Mouse (Mus musculus): ENCODE data around the gene Zfp946.
A peak's percentile ranks its signal among the peaks of the same experiment; 100 is the strongest.

Zfp946 gene

DNA sequence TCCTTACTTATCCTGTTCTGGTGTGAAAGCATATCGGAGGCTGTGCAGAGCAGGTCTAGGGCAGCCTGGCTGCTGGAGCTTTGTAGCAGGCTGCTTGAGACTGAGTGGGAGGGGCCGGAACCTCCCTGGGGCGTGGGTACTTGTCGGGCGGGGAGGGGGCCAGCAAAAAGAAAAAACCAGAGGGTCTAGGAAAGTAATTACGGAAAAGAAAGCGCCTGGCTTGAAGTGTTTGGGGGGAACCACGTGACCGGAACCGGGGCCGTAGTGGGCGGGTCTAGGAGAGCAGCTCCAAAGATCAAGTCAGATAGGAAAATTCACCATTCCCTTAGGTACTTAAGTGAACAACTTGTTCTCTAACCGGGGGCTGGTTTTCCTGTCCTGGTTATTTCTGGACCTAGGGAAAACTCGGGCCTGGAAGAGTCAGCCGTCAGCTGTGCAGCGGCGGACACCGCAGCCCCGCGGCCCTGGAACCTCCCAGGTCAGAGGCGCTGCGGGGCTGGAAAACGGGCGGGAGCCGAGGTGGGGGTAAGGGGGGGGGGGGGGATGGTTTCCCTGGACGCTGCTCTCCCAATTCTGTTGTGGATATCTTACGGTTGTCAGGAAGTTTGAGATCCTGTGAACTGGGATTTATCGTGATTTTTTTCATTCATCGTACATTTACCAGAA lies at the start of gene Zfp946:
Gene Zfp946, plus strand, starts transcription at position 271 of the 666 bp plus-strand sequence.
- DNase-seq (ENCODE audit: low spot score in 2 of 2) = peak; percentile 55 to 70

DNA sequence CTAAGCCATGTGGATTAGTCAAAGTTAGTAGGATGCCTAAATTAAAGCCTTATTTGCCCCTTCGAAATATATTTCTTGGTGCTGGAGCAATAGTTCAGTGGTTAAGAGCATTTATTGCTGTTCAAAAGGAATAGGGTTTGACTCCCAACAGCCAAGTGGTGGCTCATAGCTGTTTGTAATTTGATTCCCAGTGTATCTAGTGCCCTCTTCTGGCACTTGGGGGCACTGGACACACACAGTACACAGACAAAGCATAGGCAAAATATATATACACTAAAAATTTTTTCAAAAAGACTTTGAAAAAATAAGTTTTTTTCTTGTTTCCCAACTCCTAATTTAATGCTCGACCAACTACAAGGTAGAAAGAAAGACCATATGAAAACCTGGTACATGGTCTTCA lies 13.3 kb upstream of the Zfp946 start:
- no peak for DNase-seq (ENCODE audit: low spot score in 2 of 2)

DNA sequence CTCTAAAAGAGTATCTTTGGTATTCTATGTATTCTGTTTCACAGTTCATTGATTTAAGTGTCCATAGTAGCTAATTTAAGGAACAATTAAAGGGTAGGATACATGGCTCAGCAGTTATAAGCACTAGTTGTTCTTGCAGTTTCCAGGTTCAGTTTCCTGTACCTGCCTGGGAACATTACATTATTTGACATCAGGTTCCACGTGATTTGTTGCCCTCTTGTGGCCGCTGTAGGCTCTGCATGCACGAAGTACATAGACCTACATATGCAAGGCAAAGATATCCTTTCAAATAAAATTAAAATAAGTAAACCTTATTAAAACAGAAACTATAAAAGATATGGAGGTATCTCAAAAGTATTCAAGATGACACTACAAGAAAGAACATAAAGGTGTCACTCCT lies 6.5 kb upstream of the Zfp946 start:
- peak; percentile 9 to 18 for DNase-seq (ENCODE audit: low spot score in 2 of 2)

DNA sequence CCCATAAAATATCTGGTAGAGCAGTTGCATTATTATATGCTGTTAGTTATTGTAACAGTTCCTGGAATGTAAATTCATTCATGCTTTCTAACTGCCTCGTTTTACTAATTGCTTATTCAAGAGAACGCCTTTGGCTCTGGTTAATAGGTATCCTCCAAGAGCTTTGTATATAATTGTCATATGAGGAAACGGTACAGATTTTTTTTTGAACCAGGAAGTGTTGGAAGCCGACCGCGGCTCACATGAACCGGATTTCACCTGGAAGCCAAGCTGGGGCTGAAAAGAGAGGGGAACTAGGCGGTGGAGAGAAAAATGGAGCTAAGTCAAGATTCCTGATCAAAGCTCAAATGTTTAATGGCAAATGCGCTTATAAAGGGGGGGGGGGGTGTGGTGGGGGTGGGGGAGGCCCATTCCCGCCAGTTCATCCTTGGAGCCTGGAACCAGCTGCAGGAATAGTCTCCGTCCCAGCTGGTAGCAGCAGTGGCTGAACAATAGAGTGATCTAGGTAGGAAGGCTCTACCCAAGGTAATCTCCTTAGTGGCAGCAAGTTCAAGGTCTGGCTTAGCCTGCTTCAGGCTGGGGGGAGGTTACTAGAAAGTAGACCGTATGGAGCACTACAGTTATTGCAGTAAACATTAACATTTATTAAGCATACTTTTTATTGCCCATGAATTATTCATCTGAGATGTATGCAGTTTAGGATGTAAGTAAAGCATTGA lies 773 bp downstream of the Zfp946 start:
- DNase-seq (ENCODE audit: low spot score in 2 of 2) = no peak

DNA sequence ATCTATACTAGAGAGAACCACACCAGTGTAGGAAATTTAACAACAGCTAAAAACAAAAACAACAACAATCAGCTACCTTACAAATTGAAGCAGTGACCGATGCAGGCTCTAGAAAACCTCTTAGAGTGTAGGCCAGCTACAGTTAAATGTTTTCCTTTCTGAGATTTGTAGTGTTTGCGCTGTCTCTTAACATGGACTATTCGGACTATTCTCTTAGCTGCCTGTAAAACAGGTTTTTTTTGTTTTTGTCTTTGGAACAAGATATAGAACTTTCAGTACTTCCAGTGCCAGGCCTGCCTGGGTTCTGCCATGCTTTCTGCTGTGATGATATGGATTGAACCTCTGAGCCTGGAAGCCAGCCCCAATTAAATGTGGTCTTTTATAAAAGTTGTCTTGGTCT lies 23.7 kb downstream of the Zfp946 start:
- DNase-seq (ENCODE audit: low spot score in 2 of 2) = no peak

DNA sequence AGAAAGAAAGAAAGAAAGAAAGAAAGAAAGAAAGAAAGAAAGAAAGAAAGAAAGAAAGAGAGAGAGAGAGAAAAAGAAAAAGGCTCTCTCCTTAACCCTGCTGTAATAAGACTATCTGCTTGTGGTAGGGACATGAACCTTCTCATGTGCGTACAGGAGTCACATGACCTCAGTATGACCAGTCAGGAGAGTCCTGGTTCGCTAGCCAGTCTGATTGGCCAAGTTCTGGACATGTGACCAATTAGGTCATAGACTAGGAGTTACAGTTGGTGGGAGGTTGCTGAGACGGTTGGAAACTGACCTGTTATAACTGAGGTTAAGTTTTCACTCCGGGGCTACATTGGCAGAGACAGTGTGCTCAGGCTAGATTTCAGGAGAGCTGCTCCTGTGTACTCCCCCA lies 73.1 kb downstream of the Zfp946 start:
- no peak for DNase-seq (ENCODE audit: low spot score in 2 of 2)

Measured in right cerebral cortex, postnatal 36 days (tissue).